Mouse (Mus musculus) E14TG2a.4 (cell line): ENCODE measurements around the gene Larp4.
A peak's percentile ranks its signal among the peaks of the same experiment; 100 is the strongest.

Experiments
- H3K27me3 ChIP-seq: 2 replicates; pipeline ENCODE4 v1.6.1; 2014; ENCODE audit warnings: low read length, control low read depth; ENCODE audit not compliant: insufficient read depth
- H3K36me3 ChIP-seq: 2 replicates; pipeline ENCODE4 v1.6.1; 2014; ENCODE audit warnings: low read length, control low read depth; ENCODE audit not compliant: insufficient read depth
- H3K4me1 ChIP-seq: replicated peaks from 2 replicates; pipeline ENCODE4 v1.6.1; 2014; ENCODE audit warnings: low read depth, low read length, control low read depth
- H3K4me3 ChIP-seq: replicated peaks from 2 replicates; pipeline ENCODE4 v1.5.1; 2014; ENCODE audit warnings: mild to moderate bottlenecking, low read length
- H3K9me3 ChIP-seq: 2 replicates; pipeline ENCODE4 v1.6.1; 2014; ENCODE audit warnings: low read length, control low read depth
- CTCF ChIP-seq: conservative IDR thresholded peaks from 2 replicates; pipeline ENCODE4 v1.5.1; 2014; ENCODE audit warnings: low read length
- NANOG ChIP-seq: IDR thresholded peaks from 2 replicates; pipeline ENCODE4 v1.6.1; 2014; ENCODE audit warnings: borderline replicate concordance, low read length, mixed read lengths
- POU5F1 ChIP-seq: IDR thresholded peaks from 2 replicates; pipeline ENCODE4 v1.6.1; 2014; ENCODE audit warnings: low read length, borderline replicate concordance

The Larp4 gene

GRCm38 (mm10) chr15:100058912-100059311 lies 89.0 kb downstream of the Larp4 start:
- Histone ChIP-seq H3K4me1 (peaks cover 84% of the 10 kb centered on the region), H3K36me3 (no peaks in the 10 kb centered on the region), H3K27me3 (no peaks in the 10 kb centered on the region), H3K9me3 (no peaks in the 10 kb centered on the region), H3K4me3 (no peak overlapping the region)
- TF ChIP-seq POU5F1: no peak
- no peak for TF ChIP-seq CTCF
- TF ChIP-seq NANOG: no peak

- no peaks in the 10 kb centered on the region for H3K36me3 ChIP-seq
- H3K9me3 ChIP-seq: no peaks in the 10 kb centered on the region
- H3K4me3 ChIP-seq: peak overlapping the region; percentile 24
- H3K27me3 ChIP-seq: no peaks in the 10 kb centered on the region
- H3K4me1 ChIP-seq: peaks cover 91% of the 10 kb centered on the region
- TF ChIP-seq CTCF (no peak), POU5F1 (no peak), NANOG (no peak)
These were observed 89.9 kb downstream of the Larp4 start for GRCm38 (mm10) chr15:100059626-100060311.

GRCm38 (mm10) chr15:100060513-100061140 lies 90.8 kb downstream of the Larp4 start:
- Histone ChIP-seq H3K27me3 (no peaks in the 10 kb centered on the region), H3K4me3 (no peak overlapping the region), H3K9me3 (no peaks in the 10 kb centered on the region), H3K4me1 (peaks cover 95% of the 10 kb centered on the region), H3K36me3 (no peaks in the 10 kb centered on the region)
- no peak for TF ChIP-seq CTCF
- TF ChIP-seq NANOG: no peak
- no peak for TF ChIP-seq POU5F1

- TF ChIP-seq POU5F1: no peak
- no peak for TF ChIP-seq CTCF
- no peak for TF ChIP-seq NANOG
- H3K27me3 ChIP-seq: no peaks in the 10 kb centered on the region
- H3K36me3 ChIP-seq: no peaks in the 10 kb centered on the region
- H3K9me3 ChIP-seq: no peaks in the 10 kb centered on the region
- H3K4me1 ChIP-seq: peaks cover 94% of the 10 kb centered on the region
- H3K4me3 ChIP-seq: no peak overlapping the region
These were observed 91.5 kb downstream of the Larp4 start for GRCm38 (mm10) chr15:100061377-100061776.

- TF ChIP-seq CTCF: no peak
- no peak for TF ChIP-seq POU5F1
- TF ChIP-seq NANOG: no peak
- no peaks in the 10 kb centered on the region for H3K9me3 ChIP-seq
- no peak overlapping the region for H3K4me3 ChIP-seq
- no peaks in the 10 kb centered on the region for H3K27me3 ChIP-seq
- H3K4me1 ChIP-seq: peaks cover 88% of the 10 kb centered on the region
- no peaks in the 10 kb centered on the region for H3K36me3 ChIP-seq
These were observed 93.4 kb downstream of the Larp4 start for GRCm38 (mm10) chr15:100063229-100063773.
